Mouse (Mus musculus) bone marrow macrophage, adult 2 months (primary cell): Measurements from ENCODE around the gene Naa40. TPM values are rescaled to one million over a fixed set of nuclear protein-coding genes. Genes with fewer than 3 reads are reported as not detected.

ENCODE experiments used
- H3K27ac ChIP-seq: 2 replicates; pipeline ENCODE4 v1.5.1; 2012; ENCODE audit warnings: low read depth, low read length; ENCODE audit not compliant: insufficient read depth
- H3K4me1 ChIP-seq: 2 replicates; pipeline ENCODE4 v1.6.1; 2012; ENCODE audit warnings: low read length; ENCODE audit not compliant: control insufficient read depth, insufficient read depth
- H3K4me3 ChIP-seq: 2 replicates; pipeline ENCODE4 v1.5.1; 2012; ENCODE audit warnings: mild to moderate bottlenecking, low read length, moderate library complexity; ENCODE audit not compliant: insufficient read depth
- CTCF ChIP-seq: IDR thresholded peaks from 2 replicates; pipeline ENCODE4 v1.5.1; 2012; ENCODE audit warnings: low read depth, mild to moderate bottlenecking, low read length, moderate library complexity
- POLR2A ChIP-seq: IDR thresholded peaks from 2 replicates; pipeline ENCODE4 v1.6.1; 2012; ENCODE audit warnings: mild to moderate bottlenecking, low read depth, low read length, borderline replicate concordance
- polyA plus RNA-seq: library from polyadenylated mRNA; stranded (reverse); fragments of >200 nt; gene quantifications from 2 replicates; pipeline ENCODE4 v1.2.4, GENCODE M21; 2012; ENCODE audit not compliant: missing spikeins, insufficient read depth, insufficient read length

Gene Naa40
- polyA plus RNA-seq, 1 experiment, result 27.4 TPM

GRCm38 (mm10) chr19:7217162-7217925 is 23.6 kb downstream of the Naa40 start, which contains the start of gene Cox8a:
Gene Cox8a, minus strand, starts transcription at chr19:7217616.
- Histone ChIP-seq H3K27ac (peak within 1 kb of the TSS; percentile 84), H3K4me1 (peaks cover 22% of the 10 kb centered on the region), H3K4me3 (peak within 1 kb of the TSS; percentile 95)
- TF ChIP-seq POLR2A, result peak; percentile 75; the same call in 1 of the 2 replicates
- no peak for TF ChIP-seq CTCF

GRCm38 (mm10) chr19:7214484-7214883 is 26.5 kb downstream of the Naa40 start:
- no peak overlapping the region for H3K27ac ChIP-seq
- H3K4me1 ChIP-seq, result peaks cover 22% of the 10 kb centered on the region
- H3K4me3 ChIP-seq, result no peak overlapping the region
- no peak for TF ChIP-seq POLR2A
- no peak for TF ChIP-seq CTCF

- no peak overlapping the region for H3K27ac ChIP-seq
- TF ChIP-seq CTCF (no peak), POLR2A (no peak)
- H3K4me1 ChIP-seq, result peaks cover 22% of the 10 kb centered on the region
- H3K4me3 ChIP-seq, result no peak overlapping the region
Measured at GRCm38 (mm10) chr19:7213010-7213409, 28.0 kb downstream of the Naa40 start.

- TF ChIP-seq POLR2A (no peak), CTCF (no peak)
- Histone ChIP-seq H3K4me1 (peaks cover 22% of the 10 kb centered on the region), H3K4me3 (no peak overlapping the region), H3K27ac (no peak overlapping the region)
Measured at GRCm38 (mm10) chr19:7212216-7212615, 28.8 kb downstream of the Naa40 start.

GRCm38 (mm10) chr19:7209907-7210646 is 30.9 kb downstream of the Naa40 start:
- no peak overlapping the region for H3K4me3 ChIP-seq
- no peak overlapping the region for H3K27ac ChIP-seq
- TF ChIP-seq POLR2A (no peak), CTCF (no peak)
- peaks cover 18% of the 10 kb centered on the region for H3K4me1 ChIP-seq

- TF ChIP-seq POLR2A (no peak), CTCF (no peak)
- Histone ChIP-seq H3K27ac (peak within 1 kb of the TSS; percentile 97), H3K4me3 (peak within 1 kb of the TSS; percentile 91), H3K4me1 (peaks cover 16% of the 10 kb centered on the region)
Measured at GRCm38 (mm10) chr19:7205753-7206736, 34.9 kb downstream of the Naa40 start, which contains the start of gene Otub1. Gene Otub1, minus strand, starts transcription at chr19:7206316.

- H3K27ac ChIP-seq, result peak overlapping the region; percentile 97
- peak overlapping the region; percentile 91 for H3K4me3 ChIP-seq
- H3K4me1 ChIP-seq, result peaks cover 16% of the 10 kb centered on the region
- no peak for TF ChIP-seq CTCF
- TF ChIP-seq POLR2A, result no peak
Measured at GRCm38 (mm10) chr19:7205326-7205725, 35.7 kb downstream of the Naa40 start.

- peaks cover 16% of the 10 kb centered on the region for H3K4me1 ChIP-seq
- H3K4me3 ChIP-seq, result peak overlapping the region; percentile 91
- TF ChIP-seq POLR2A, result no peak
- no peak for TF ChIP-seq CTCF
- H3K27ac ChIP-seq, result peak overlapping the region; percentile 97
Measured at GRCm38 (mm10) chr19:7204898-7205297, 36.1 kb downstream of the Naa40 start.

GRCm38 (mm10) chr19:7200427-7200826 is 40.6 kb downstream of the Naa40 start:
- peaks cover 10% of the 10 kb centered on the region for H3K4me1 ChIP-seq
- no peak overlapping the region for H3K27ac ChIP-seq
- TF ChIP-seq CTCF, result no peak
- no peak overlapping the region for H3K4me3 ChIP-seq
